Mouse (Mus musculus) testis, adult 2 months (tissue): ENCODE measurements around the gene Gm10639. TPM values are rescaled to one million over a fixed set of nuclear protein-coding genes. Genes with fewer than 3 reads are reported as not detected.
"Not testable (repeated sequence)": the region's sequence is repeated elsewhere in the genome, so short reads cannot be mapped to it uniquely, and the experiment has no call there.

ENCODE experiments used
- H3K27ac ChIP-seq: fragments of 200-500 bp; 2 replicates; pipeline ENCODE4 v1.5.1; 2012; ENCODE audit warnings: low read depth, low read length; ENCODE audit not compliant: control insufficient read depth, insufficient read depth
- H3K27me3 ChIP-seq: fragments of 200-500 bp; 2 replicates; pipeline ENCODE4 v1.6.1; 2012; ENCODE audit warnings: mild to moderate bottlenecking, low read length, moderate library complexity; ENCODE audit not compliant: control insufficient read depth, insufficient read depth
- H3K36me3 ChIP-seq: fragments of 200-500 bp; 2 replicates; pipeline ENCODE4 v1.6.1; 2012; ENCODE audit warnings: mild to moderate bottlenecking, low read length; ENCODE audit not compliant: control insufficient read depth, insufficient read depth
- H3K4me1 ChIP-seq: fragments of 200-500 bp; 2 replicates; pipeline ENCODE4 v1.6.1; 2012; ENCODE audit warnings: low read length; ENCODE audit not compliant: control insufficient read depth, insufficient read depth
- H3K4me3 ChIP-seq: fragments of 200-500 bp; 2 replicates; pipeline ENCODE4 v1.5.1; 2012; ENCODE audit warnings: low read depth, mild to moderate bottlenecking, low read length, moderate library complexity, mixed read lengths; ENCODE audit not compliant: control insufficient read depth
- CTCF ChIP-seq: fragments of 200-500 bp; IDR thresholded peaks from 2 replicates; pipeline ENCODE4 v1.5.1; 2012; ENCODE audit warnings: low read depth, mild to moderate bottlenecking, inconsistent platforms, low read length, moderate library complexity; ENCODE audit not compliant: control insufficient read depth, insufficient read depth, insufficient replicate concordance
- POLR2A ChIP-seq: fragments of 200-500 bp; IDR thresholded peaks from 2 replicates; pipeline ENCODE4 v1.6.1; 2012; ENCODE audit warnings: low read depth, mild to moderate bottlenecking, inconsistent platforms, low read length, moderate library complexity; ENCODE audit not compliant: control insufficient read depth
- polyA plus RNA-seq: library from polyadenylated mRNA; depleted of rRNA; stranded (reverse); fragments of >200 nt; gene quantifications from 2 replicates; pipeline ENCODE4 v1.2.3, GENCODE M21; 2012

The Gm10639 gene
- polyA plus RNA-seq, 1 experiment = not detected

DNA sequence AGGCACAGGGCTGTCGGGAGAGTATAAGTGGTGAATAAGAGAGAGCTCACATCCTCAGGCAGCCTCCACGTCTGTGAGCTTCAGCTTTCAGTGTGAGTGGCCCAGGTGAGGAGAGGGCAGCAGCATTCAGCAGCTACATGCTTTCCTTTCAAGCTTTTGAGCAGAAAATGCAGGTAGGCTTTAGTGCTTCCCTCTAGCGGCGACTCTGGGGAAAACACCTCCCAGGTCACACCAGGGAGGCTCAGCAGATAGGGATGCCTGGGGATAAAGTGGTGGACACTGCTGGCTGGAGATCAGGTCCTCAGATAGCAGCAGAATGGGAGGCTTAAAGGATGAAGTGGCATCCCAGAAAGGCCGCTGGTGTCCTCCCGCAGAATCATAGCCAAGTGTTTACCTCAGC, 6.4 kb downstream of the Gm10639 start:
- TF ChIP-seq CTCF = peak; percentile 72; the same call in 1 of the 2 replicates
- not testable (repeated sequence) for H3K27me3 ChIP-seq, H3K27ac ChIP-seq, H3K4me3 ChIP-seq, H3K36me3 ChIP-seq, H3K4me1 ChIP-seq

DNA sequence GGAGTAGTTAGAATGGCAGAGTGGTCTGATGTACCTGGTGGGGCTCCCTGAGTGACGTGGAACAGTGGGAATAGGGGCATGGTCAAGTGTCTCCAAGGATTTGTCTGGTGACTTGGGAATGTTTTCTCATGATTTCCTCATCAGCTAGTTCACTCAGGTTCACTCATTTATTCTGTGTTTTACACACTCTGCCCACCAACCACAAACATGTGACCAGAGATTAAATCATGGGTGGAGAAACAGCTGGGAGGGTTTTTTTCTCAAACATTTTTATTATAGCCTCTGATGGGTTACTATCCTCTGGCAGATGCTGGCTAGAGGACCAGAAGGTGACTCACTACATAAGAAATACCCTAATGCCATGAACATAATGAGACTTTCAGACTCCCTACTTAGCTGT, 8.5 kb downstream of the Gm10639 start:
- TF ChIP-seq CTCF (no peak), POLR2A (no peak)
- Histone ChIP-seq H3K27me3 (no peaks in the 10 kb centered on the region), H3K4me3 (no peak overlapping the region), H3K4me1 (no peaks in the 10 kb centered on the region), H3K27ac (no peak overlapping the region), H3K36me3 (no peaks in the 10 kb centered on the region)

DNA sequence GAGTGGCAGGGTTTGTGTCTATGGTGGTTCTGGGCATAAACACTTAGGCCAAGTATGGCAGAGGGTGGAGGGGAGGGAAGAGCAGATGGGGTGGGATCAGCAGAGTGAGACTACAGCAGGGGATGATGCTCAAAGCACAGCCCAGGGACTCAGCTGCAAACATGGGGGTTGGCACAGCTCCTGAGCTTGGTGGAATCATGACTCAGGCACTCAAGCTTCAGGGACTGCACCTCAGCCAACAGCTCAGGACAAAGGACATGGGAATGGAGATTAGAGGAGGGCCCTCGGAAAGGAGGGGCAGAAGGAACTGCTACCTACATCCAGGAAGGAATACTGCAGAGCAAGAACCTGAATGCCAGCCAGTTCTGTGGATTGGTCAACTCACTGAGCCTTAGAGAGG, 9.4 kb downstream of the Gm10639 start:
- H3K27me3 ChIP-seq, H3K36me3 ChIP-seq, H3K27ac ChIP-seq, H3K4me1 ChIP-seq, H3K4me3 ChIP-seq: not testable (repeated sequence)

DNA sequence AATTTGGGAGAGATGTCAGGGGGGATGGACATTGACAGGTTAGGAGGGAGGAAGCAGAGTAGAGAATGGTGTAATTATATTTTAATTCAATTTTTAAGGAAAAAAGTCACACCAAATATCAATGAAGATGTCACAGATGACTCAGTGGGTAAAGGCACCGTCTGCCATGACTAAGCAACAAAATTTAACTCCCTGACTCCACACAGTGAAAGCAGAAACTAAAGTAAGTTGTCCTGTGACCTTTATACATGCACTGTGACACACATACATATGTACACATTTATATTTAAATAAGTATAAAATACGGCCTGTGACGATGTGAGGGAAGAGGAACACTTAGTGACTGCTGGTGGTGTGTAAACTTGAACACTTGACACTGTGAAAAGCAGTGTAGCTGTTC, 18.4 kb downstream of the Gm10639 start:
- H3K27ac ChIP-seq, H3K27me3 ChIP-seq, H3K36me3 ChIP-seq, H3K4me1 ChIP-seq, H3K4me3 ChIP-seq: not testable (repeated sequence)

DNA sequence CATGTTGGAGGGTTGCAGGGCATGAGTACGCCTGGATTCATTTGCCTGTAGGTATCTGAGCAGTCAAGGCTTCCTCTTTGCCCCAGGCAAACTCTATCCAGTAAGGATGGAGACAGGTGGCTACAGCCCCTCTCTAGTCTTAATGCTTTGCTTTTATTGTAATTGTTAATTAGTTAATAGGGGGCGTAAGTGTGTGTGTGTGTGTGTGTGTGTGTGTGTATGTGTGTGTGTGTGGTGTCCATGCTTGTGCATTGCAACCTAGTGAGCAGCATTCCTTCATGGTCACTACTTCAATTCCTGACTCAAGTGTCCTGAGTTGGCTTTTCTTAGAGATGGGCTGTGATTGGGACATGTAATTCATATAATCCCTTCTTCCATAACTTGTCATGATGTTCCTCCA, 25.0 kb downstream of the Gm10639 start, which contains the start of gene Omt2a:
Gene Omt2a, minus strand, starts transcription at position 101 of the 400 bp plus-strand sequence.
- Histone ChIP-seq H3K27me3 (no peaks in the 10 kb centered on the region), H3K4me1 (no peaks in the 10 kb centered on the region), H3K36me3 (no peaks in the 10 kb centered on the region), H3K4me3 (no peak within 1 kb of the TSS), H3K27ac (no peak within 1 kb of the TSS)
- TF ChIP-seq POLR2A (no peak), CTCF (no peak)

DNA sequence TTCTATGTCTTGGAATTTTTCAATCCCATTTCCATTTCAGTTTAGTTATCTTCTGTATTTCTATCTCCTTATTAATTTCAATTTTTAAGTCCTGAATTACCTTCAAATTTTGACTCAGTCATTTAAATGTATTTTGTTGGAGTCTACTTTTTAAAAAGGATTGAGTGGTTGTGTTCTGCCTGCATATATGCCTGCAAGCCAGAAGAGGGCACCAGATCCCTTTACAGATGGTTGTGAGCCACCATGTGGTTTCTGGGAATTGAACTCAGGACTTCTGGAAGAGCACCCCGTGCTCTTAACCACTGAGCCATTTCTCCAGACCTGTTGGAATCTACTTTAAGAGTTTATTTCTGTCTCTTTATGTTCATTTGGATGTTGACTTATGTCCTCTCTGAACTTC, 29.8 kb downstream of the Gm10639 start:
- Histone ChIP-seq H3K27me3 (no peaks in the 10 kb centered on the region), H3K4me3 (no peak overlapping the region), H3K4me1 (no peaks in the 10 kb centered on the region), H3K27ac (no peak overlapping the region), H3K36me3 (no peaks in the 10 kb centered on the region)
- TF ChIP-seq POLR2A = no peak
- no peak for TF ChIP-seq CTCF

DNA sequence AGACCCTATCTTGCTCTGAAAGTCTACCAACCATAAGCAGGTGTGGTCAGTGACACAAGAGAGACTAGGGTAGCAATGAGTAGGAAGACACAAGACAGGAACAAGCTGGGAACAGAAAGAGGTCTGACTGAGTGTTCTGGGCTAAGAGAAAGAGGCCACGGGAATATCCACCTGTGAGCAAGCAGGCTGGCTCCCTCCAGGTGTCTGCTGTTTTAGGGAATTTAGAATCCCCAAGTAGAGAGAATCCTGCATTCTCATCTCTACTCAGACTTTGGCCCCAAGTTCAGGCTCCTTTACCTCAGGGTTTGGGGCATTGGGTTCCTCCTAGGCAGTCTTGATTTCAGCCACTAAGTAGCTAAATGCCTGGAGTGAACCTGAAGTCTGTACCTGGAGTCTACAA, 37.6 kb downstream of the Gm10639 start, which contains the start of gene Omt2b:
Gene Omt2b, plus strand, starts transcription at position 301 of the 400 bp plus-strand sequence.
- not testable (repeated sequence) for H3K27ac ChIP-seq, H3K4me3 ChIP-seq

DNA sequence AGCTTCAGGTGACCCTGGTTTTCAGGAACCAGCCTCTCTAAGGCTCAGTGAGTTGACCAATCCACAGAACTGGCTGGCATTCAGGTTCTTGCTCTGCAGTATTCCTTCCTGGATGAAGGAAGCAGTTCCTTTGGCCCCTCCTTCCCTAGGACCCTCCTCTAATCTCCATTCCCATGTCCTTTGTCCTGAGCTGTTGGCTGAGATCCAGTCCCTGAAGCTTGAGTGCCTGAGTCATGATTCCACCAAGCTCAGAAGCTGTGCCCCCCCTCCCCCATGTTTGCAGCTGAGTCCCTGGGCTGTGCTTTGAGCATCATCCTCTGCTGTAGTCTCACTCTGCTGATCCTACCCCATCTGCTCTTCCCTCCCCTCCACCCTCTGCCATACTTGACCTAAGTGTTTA, 47.3 kb downstream of the Gm10639 start:
- not testable (repeated sequence) for H3K4me3 ChIP-seq, H3K4me1 ChIP-seq, H3K27ac ChIP-seq, H3K36me3 ChIP-seq, H3K27me3 ChIP-seq

More for the DNA sequence above, 37.6 kb downstream of the Gm10639 start, which contains the start of gene Omt2b:
- H3K4me1 ChIP-seq, H3K36me3 ChIP-seq, H3K27me3 ChIP-seq: not testable (repeated sequence)

DNA sequence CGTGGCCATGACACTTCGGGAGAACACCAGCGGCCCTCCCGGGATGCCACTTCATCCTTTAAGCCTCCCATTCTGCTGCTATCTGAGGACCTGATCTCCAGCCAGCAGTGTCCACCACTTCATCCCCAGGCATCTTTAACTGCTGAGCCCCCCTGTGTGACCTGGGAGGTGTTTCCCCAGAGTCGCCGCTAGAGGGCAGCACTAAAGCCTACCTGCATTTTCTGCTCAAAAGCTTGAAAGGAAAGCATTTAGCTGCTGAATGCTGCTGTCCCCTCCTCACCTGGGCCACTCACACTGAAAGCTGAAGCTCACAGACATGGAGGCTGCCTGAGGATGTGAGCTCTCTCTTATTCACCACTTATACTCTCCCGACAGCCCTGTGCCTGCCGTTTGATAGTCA, 50.6 kb downstream of the Gm10639 start:
- H3K27me3 ChIP-seq, H3K4me3 ChIP-seq, H3K27ac ChIP-seq, H3K4me1 ChIP-seq, H3K36me3 ChIP-seq: not testable (repeated sequence)
- TF ChIP-seq CTCF = peak; percentile 81

DNA sequence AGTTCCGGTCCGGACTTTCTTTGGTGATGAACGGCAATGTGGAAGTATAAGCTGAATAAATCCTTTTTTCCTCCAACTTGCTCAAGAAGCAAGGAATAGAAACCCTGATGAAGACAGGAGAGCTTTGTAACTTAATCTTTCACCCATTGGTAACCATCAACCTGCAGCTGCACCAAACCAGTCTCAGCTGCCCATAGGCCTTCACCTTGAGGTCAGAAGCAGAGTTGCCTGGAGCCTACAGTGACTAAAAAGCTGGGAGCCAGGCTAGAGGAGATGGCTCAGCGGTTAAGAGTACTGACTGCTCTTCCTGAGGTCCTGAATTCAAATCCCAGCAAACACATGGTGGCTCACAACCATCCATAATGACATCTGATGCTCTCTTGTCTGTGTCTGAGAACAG, 52.8 kb downstream of the Gm10639 start:
- H3K27me3 ChIP-seq, H3K27ac ChIP-seq, H3K36me3 ChIP-seq, H3K4me3 ChIP-seq, H3K4me1 ChIP-seq: not testable (repeated sequence)

DNA sequence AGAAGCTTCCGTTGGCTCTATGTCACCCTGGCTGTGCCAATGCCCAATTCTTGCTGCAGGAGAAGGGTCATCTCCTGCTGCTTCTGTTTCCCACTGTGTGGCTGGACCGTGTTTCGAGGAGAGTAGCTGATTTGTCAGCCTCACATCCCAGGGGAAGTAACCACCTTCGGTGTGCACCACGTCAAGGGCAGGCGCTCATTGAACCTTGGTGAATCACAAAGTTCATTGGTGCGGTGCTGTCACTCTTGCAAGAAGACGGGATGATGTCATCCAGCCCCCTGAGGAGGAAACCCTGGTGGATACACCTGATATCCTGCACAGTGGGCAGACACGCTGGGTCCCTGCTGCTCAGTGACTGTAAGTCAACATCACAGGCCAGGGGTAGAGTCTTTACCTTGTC, 53.3 kb downstream of the Gm10639 start:
- not testable (repeated sequence) for H3K4me1 ChIP-seq, H3K27ac ChIP-seq, H3K36me3 ChIP-seq, H3K27me3 ChIP-seq, H3K4me3 ChIP-seq

DNA sequence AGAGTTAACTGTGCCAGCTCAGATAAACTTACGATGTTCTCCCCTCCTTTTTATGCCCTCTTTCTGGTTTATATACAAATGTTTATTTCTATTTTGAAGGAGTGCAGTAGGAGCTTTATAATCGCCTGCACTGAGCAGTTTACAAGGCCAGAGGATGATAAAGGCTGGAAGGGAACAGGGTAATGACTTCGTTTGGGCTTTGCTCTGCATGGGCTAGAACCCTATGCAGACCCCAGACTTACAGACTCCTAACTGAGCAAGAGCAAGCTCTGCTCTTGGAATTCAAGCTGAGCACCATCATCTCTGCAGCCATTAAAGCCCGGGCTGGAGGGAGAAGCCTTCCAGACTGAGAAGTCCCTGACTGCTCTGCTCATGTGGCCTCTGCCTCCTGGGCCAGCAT, 55.5 kb downstream of the Gm10639 start:
- not testable (repeated sequence) for H3K36me3 ChIP-seq, H3K27ac ChIP-seq, H3K27me3 ChIP-seq, H3K4me1 ChIP-seq, H3K4me3 ChIP-seq
